Mouse (Mus musculus): Measurements from ENCODE around the gene Tmem44.
"Not testable (repeated sequence)": the region's sequence is repeated elsewhere in the genome, so short reads cannot be mapped to it uniquely, and the experiment has no call there.

Gene Tmem44

DNA sequence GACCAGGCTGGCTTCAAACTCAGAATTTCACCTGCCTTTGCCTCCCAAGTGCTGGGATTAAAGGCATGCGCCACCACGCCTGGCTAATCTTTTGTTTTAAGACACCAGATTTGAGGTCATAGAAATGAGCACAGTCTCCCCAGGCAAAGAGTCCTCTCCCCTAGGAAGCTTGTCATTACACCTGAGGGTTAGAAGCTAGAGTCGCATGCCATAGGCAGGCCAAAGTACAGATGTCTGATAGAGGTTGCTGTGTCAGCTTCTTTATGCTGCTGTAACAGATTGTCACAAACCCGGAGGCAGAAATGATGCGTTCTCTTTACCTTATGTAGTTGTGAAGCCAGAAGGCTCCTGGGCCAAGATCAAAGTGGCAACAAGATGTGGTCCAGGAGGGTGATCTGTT lies 53.3 kb downstream of the Tmem44 start:
- DNase-seq (ENCODE audit: low spot score in 2 of 2), result no peak

- no peak for DNase-seq (ENCODE audit: low spot score in 2 of 2)
Observed at GRCm38 (mm10) chr16:30494883-30495282, 55.8 kb downstream of the Tmem44 start.

DNA sequence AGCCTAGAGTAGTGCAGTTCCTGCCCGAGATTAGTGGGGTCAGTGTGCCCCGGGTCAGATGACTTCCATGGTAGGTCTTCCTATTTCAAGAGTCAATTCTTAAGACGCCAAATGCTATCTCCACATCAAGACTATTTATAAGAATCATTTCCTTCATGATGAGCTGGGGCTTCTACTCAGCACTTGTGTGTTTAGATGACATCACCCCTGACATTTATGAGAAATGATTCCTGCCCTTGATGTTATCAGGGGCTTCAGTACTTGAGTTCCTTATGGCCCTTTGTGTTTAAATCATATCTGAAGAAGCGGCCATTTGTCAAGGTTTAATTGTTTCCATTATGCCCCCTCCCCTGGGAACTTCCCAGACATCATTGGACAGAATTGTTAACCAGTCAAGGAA lies 58.9 kb downstream of the Tmem44 start:
- DNase-seq (ENCODE audit: low spot score in 2 of 2), result no peak

GRCm38 (mm10) chr16:30490791-30491190 lies 59.9 kb downstream of the Tmem44 start:
- DNase-seq (ENCODE audit: low spot score in 2 of 2), result no peak

DNA sequence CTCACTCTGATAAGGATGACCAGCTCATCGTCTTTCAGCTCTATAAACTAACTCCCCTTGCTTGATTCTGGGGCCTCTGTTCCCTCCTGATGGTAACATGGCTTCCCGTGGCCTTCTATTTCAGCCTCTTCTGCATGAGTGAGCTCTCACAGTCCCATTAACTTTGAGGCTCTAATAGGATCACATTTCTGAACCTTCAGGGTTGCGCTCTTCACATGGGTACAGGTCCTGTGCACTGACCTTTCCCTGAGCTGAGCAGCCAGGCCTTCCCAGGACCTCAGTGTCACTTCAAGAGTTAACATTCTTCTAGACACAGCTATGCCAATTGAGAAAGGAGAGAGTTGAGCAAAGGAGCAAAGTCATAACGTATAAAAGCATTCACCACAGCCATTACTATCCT lies 60.3 kb downstream of the Tmem44 start:
- DNase-seq (ENCODE audit: low spot score in 2 of 2), result no peak

DNA sequence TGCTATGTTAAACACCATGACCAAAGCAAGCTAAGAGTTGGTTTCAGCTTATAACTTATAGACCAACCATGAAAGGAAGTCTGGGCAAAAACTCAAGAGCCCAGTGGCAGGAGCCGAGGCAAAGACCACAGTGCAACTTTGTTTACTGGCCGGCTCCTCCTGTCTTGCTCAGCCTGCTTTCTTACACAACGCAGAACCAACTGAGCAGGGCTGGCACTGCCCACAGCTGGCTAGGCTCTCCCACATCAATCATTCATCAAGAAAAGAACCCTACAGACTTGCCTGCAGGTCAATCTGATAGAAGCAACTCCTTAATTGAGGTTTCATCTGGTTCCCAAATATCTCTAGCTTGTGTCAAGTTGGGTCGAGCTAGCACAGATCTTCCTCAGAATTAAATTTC lies 61.0 kb downstream of the Tmem44 start:
- DNase-seq (ENCODE audit: low spot score in 2 of 2), result no peak

DNA sequence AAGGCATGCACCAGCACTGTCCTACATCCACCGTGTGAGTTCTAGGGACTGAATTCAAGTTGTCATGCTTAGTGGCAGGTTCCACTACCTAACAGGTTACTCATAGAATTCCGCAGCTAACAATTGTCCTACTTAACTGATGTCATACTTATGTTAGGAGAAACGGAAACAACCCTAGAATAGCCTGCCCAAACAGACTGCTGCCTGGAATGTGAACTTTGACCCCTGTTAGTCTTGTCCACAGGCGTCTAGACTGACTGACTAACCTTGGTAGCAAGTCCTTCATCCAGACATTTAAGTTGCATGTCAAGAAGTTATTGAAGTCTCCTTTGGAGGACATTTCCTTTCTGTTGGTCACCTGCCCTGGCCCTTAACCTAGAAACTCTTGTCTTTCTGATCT lies 64.1 kb downstream of the Tmem44 start:
- DNase-seq (ENCODE audit: low spot score in 2 of 2), result no peak

- no peak for DNase-seq (ENCODE audit: low spot score in 2 of 2)
Observed at GRCm38 (mm10) chr16:30477791-30478190, 72.9 kb downstream of the Tmem44 start.

DNA sequence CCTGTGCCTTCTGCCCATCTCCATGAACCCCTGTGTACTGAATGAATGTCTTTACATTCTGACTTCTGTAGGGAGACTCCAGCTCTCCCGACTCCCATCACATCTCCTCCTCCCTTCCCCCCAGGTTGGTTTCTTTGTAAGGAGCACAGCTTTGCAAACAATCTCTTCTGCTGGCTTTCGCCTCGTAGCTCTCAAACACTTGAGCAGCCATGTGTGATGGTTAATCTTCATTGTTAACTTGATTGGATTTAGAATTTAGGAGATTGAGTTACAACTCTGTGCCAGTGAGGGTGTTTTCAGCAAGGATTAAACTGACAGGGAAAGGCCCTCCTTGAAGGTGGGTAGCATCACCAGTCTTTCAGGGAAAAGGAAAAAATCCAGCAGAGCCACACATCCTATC lies 73.6 kb downstream of the Tmem44 start:
- no peak for DNase-seq (ENCODE audit: low spot score in 2 of 2)

DNA sequence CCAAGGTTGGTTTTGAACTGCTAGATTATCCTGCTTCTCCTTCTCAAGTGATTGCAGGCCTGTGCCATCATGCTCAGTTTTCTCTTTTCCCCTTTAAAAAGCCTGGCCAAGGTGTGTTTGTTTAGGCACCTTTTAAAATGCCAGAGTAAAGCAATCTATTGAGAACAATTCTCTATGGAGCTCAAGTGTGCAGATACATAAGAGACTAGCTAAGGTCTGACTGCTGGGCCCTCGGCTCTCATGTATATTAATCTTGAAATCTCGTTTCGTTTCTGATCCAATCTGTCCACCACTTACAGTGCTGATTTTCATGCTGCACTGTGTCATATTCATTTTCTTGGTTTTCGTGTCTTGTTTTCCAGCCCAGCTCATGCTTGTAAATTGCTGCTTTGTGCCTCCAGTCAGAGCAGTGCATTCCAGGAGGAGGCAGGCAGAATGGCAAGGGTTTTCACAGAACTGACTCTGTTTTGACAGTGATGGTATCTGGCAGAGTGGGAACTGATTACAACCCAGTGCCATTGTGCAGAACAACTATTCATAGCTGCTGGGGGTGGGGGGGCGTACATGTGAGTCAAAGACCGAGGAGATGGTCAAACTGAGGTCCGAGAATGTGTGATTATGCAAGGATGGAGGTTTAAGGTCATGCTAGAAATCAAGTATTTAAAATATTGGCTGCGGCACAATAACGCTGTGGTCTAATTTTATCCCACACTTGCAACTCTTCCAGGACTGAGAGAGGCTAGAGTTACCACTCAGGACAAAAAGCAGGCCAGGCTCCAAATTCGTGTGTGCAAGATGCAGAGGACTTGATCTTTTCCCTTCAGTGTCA lies 74.8 kb downstream of the Tmem44 start:
- peak in 1 of 2 experiments; percentile 13 for DNase-seq (ENCODE audit: low spot score in 2 of 2)

DNA sequence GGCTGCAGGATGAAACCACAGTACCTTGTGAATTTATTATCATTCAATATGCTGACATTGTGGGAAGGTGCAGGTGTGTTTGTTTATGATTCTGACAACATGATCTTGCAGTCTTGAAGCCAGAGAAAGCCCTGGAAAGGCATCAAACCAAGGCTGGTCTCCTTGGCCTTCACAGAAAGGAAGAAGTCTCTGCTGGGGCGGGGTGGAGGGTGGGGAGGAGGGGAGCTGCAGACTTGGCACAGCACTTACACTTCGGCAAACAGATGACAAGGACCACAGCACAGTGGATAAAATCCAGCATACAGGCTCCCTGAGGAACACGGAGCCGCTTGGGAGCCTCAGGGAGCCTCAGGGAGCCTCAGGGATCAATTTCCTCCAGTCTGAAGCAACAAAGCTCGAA lies 78.2 kb downstream of the Tmem44 start:
- no peak for DNase-seq (ENCODE audit: low spot score in 2 of 2)

DNA sequence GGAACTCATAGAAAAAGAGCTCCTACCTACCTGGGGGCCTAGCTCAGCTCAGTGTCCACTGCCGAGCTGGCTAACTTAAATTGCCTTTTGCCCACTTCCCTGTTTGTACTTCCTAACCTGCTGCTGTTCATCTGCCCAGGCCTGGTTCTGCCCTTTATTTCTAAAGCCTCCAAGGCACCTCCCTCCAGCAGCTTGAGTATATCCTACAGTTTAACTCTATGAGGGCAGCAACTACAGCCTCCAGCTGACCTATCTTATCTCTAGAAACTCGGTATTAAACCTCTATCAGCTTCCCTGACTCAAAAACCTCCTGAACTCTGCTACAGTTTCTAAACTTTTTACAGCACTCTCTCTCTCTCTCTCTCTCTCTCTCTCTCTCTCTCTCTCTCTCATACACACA lies 78.7 kb downstream of the Tmem44 start:
- no peak for DNase-seq (ENCODE audit: low spot score in 2 of 2)

GRCm38 (mm10) chr16:30468944-30469343 lies 81.7 kb downstream of the Tmem44 start:
- DNase-seq (ENCODE audit: low spot score in 2 of 2), result no peak

DNA sequence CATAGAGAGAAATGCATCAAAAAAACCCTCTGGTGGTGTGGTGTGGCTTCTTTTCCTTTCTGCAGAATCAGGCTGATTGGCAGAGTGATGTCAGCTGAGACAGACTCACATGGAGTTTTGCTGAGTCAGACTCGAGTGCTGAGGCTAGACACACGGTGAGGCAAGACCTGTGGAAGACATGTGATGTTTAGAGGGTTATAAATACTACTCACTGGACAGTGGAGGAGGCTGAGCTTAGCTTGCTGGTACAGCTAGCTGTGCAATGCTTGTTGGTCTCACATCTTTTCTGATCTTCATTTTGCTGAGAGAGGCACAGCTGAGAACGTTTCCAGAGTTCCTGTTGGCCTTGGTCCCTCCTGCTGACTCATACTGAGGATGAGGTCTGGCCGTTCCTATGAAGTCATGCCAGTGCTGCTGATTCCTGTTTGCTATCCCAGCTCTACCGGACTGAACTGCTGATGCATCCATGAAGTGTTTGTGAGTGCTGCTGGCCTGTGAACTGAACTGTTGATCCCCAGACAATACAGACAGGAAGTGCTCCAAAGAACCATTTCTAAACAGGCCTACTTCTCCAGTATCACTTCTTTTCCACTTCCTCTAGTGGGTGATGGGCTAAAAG lies 84.9 kb downstream of the Tmem44 start:
- no peak for DNase-seq (ENCODE audit: low spot score in 2 of 2)

GRCm38 (mm10) chr16:30464742-30465141 lies 85.9 kb downstream of the Tmem44 start:
- not testable (repeated sequence) for DNase-seq (ENCODE audit: low spot score in 2 of 2)
